Mouse (Mus musculus) kidney, embryonic 14.5 days (tissue): ENCODE results near the gene Tex13c3. TPM values are rescaled to one million over a fixed set of nuclear protein-coding genes. Genes with fewer than 3 reads are reported as not detected.
"Not testable (repeated sequence)": the region's sequence is repeated elsewhere in the genome, so short reads cannot be mapped to it uniquely, and the experiment has no call there.

ENCODE experiments used
- ATAC-seq: fragments of 200-750 bp; cut with Nextera tagmentation; 2 replicates; pipeline ENCODE4 v1.8.0; 2017; ENCODE audit warnings: moderate number of reproducible peaks, mild to moderate bottlenecking, moderate TSS enrichment, moderate library complexity; ENCODE audit not compliant: low FRiP score, low TSS enrichment
- H3K27ac ChIP-seq: fragments of 300-500 bp; sonication (generic); 2 replicates; pipeline ENCODE4 v1.5.1; 2014; ENCODE audit warnings: low read depth, mild to moderate bottlenecking, low read length, moderate library complexity, mixed read lengths
- H3K27me3 ChIP-seq: fragments of 300-500 bp; sonication (generic); 2 replicates; pipeline ENCODE4 v1.6.1; 2014; ENCODE audit warnings: mild to moderate bottlenecking, low read length; ENCODE audit not compliant: control insufficient read depth, insufficient read depth
- H3K36me3 ChIP-seq: fragments of 300-500 bp; sonication (generic); 2 replicates; pipeline ENCODE4 v1.6.1; 2014; ENCODE audit warnings: low read length, mixed read lengths; ENCODE audit not compliant: control insufficient read depth, insufficient read depth
- H3K4me1 ChIP-seq: fragments of 300-500 bp; sonication (generic); 2 replicates; pipeline ENCODE4 v1.6.1; 2014; ENCODE audit warnings: low read length, mixed read lengths; ENCODE audit not compliant: control insufficient read depth, insufficient read depth
- H3K4me2 ChIP-seq: fragments of 300-500 bp; sonication (generic); replicated peaks from 2 replicates; pipeline ENCODE4 v1.6.1; 2014; ENCODE audit warnings: low read depth, mild to moderate bottlenecking, low read length
- H3K4me3 ChIP-seq: fragments of 300-500 bp; sonication (generic); 2 replicates; pipeline ENCODE4 v1.5.1; 2014; ENCODE audit warnings: mild to moderate bottlenecking, low read length
- H3K9ac ChIP-seq: fragments of 300-500 bp; sonication (generic); 2 replicates; pipeline ENCODE4 v1.6.1; 2014; ENCODE audit warnings: low read depth, mild to moderate bottlenecking, low read length, moderate library complexity
- H3K9me3 ChIP-seq: fragments of 300-500 bp; sonication (generic); 2 replicates; pipeline ENCODE4 v1.6.1; 2016; ENCODE audit warnings: low read length; ENCODE audit not compliant: control insufficient read depth
- WGBS: fragments of 180-500 bp; shearing (Covaris S2); extraction: QIAGEN DNeasy Blood & Tissue Kit; methylation state at CpG from one replicate; pipeline ENCODE4 v1.1.7; 2014; 5-methylcytosine and 5-hydroxymethylcytosine counted together
- polyA plus RNA-seq: library from polyadenylated mRNA; unstranded; fragments of >200 nt; fragmentation: Nextera tagmentation; extraction: Ambion mirVana; gene quantifications from 2 replicates; pipeline ENCODE4 v1.2.1, GENCODE M21; 2014

The Tex13c3 gene
- polyA plus RNA-seq = not detected in 2 replicates

DNA sequence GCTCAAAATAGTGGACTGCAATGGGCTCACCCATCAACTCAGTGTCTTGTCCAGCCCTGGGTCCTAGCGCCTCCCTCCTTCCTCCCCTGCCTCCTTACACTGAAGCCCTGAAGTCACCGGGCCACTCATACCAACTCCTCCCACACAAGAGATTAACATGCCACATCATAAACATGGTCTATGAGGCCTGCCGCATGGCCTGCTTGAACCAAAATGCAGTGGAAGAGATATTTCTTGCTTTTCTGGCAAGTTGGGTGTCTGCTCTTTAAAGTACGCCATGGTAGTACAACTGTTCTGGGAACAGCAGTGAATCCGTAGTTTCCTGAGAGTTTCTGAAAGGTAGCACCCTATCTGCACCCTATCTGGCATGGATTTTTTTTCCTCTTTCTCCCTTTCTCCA, at the start of gene Tex13c3:
Tex13c3 (minus strand) TSS at position 101 of the 400 bp plus-strand sequence.
- H3K9me3 ChIP-seq, H3K36me3 ChIP-seq, H3K4me3 ChIP-seq, H3K27ac ChIP-seq, H3K9ac ChIP-seq, ATAC-seq, H3K27me3 ChIP-seq, H3K4me1 ChIP-seq, H3K4me2 ChIP-seq: not testable (repeated sequence)
- 93% methylated on average over 5 of the region's 5 CpGs for WGBS

DNA sequence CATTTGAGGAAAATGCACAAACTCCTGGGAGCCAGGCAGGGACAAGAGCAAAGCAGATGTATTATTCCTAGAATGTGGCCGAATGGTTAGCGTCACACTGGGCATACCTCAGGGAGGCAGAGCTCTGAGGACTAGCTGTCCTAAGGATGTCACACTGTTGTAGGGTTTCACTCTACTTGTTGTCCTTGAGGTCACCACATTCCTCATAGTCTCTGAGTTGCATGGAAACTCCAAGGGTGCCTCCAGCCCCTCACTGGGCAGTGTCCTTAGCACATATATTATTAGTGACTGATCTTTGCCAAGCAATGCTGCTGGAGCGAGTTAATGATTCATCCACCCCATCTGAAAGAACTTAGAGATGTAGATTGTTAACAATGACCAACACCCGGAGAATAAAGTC, 8.6 kb upstream of the Tex13c3 start:
- no peak overlapping the region for H3K4me2 ChIP-seq
- H3K36me3 ChIP-seq = no peaks in the 10 kb centered on the region
- no peaks in the 10 kb centered on the region for H3K9me3 ChIP-seq
- peak; percentile 55; the same call in 1 of the 2 replicates for ATAC-seq
- H3K4me1 ChIP-seq = no peaks in the 10 kb centered on the region
- no peak overlapping the region for H3K4me3 ChIP-seq
- 80% methylated on average over 4 of the region's 4 CpGs for WGBS
- H3K9ac ChIP-seq = no peak overlapping the region
- no peak overlapping the region for H3K27ac ChIP-seq
- no peaks in the 10 kb centered on the region for H3K27me3 ChIP-seq
